Mouse (Mus musculus) midbrain, embryonic 13.5 days (tissue): ENCODE measurements at regions not wholly inside any gene's neighbourhood (a gene's known extent, or its start where the extent isn't known, plus 50 kb on each side); places are given as distances from the start of the nearest gene placed in this dataset.

ENCODE experiments used
- ATAC-seq: fragments of 200-750 bp; cut with Nextera tagmentation; 2 replicates; pipeline ENCODE4 v1.8.0; 2017; ENCODE audit warnings: mild to moderate bottlenecking, moderate TSS enrichment, moderate library complexity
- H3K27ac ChIP-seq: fragments of 300-500 bp; sonication (generic); 2 replicates; pipeline ENCODE4 v1.5.1; 2015; ENCODE audit warnings: inconsistent platforms, mild to moderate bottlenecking, moderate library complexity
- H3K27me3 ChIP-seq: fragments of 300-500 bp; sonication (generic); 2 replicates; pipeline ENCODE4 v1.6.1; 2015; ENCODE audit warnings: mild to moderate bottlenecking, inconsistent platforms
- H3K36me3 ChIP-seq: fragments of 300-500 bp; sonication (generic); 2 replicates; pipeline ENCODE4 v1.6.1; 2015; ENCODE audit warnings: mild to moderate bottlenecking, inconsistent platforms
- H3K4me1 ChIP-seq: fragments of 300-500 bp; sonication (generic); replicated peaks from 2 replicates; pipeline ENCODE4 v1.6.1; 2015; ENCODE audit warnings: inconsistent platforms
- H3K4me2 ChIP-seq: fragments of 300-500 bp; sonication (generic); replicated peaks from 2 replicates; pipeline ENCODE4 v1.6.1; 2015; ENCODE audit warnings: moderate library complexity, mild to moderate bottlenecking, inconsistent platforms
- H3K4me3 ChIP-seq: fragments of 300-500 bp; sonication (generic); replicated peaks from 2 replicates; pipeline ENCODE4 v1.5.1; 2015; ENCODE audit warnings: mild to moderate bottlenecking, inconsistent platforms
- H3K9ac ChIP-seq: fragments of 300-500 bp; sonication (generic); replicated peaks from 2 replicates; pipeline ENCODE4 v1.6.1; 2015; ENCODE audit warnings: mild to moderate bottlenecking, inconsistent platforms
- H3K9me3 ChIP-seq: fragments of 300-500 bp; sonication (generic); 2 replicates; pipeline ENCODE4 v1.6.1; 2016; ENCODE audit warnings: mild to moderate bottlenecking, inconsistent platforms
- WGBS: fragments of 180-500 bp; shearing (Covaris S2); methylation state at CpG from one replicate; pipeline ENCODE4 v1.1.7; 2015; 5-methylcytosine and 5-hydroxymethylcytosine counted together

GRCm38 (mm10) chr14:110125936-110126710, 628.8 kb downstream of the Slitrk6 start:
- H3K4me3 ChIP-seq: no peak overlapping the region
- H3K9me3 ChIP-seq: no peaks in the 10 kb centered on the region
- WGBS: 84% methylated on average over 6 of the region's 6 CpGs
- no peak overlapping the region for H3K4me2 ChIP-seq
- no peak for ATAC-seq
- no peak overlapping the region for H3K9ac ChIP-seq
- H3K27ac ChIP-seq: no peak overlapping the region
- H3K36me3 ChIP-seq: no peaks in the 10 kb centered on the region
- no peaks in the 10 kb centered on the region for H3K4me1 ChIP-seq
- no peaks in the 10 kb centered on the region for H3K27me3 ChIP-seq

DNA sequence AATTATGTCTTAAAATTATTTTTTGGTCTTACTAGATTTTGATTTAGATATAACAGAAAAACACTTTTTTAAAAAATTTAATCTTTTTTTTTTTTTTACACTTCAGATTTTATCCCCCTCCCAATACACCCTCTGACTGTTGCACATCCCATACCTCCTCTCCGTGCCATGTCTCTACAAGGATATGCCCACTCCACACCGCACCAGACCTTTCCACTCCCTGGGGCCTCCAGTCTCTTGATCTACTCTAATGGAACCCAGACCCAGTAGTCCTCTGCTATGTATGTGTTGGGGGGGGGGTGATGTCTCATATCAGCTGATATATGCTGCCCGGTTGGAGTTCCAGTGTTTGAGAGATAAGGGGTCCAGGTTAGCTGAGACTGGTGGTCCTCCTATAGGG, 632.2 kb downstream of the Slitrk6 start:
- 98% methylated on average over 3 of the region's 3 CpGs for WGBS
- peak; percentile 50; the same call in 1 of the 2 replicates for ATAC-seq
- H3K36me3 ChIP-seq: no peaks in the 10 kb centered on the region
- H3K27me3 ChIP-seq: no peaks in the 10 kb centered on the region
- no peak overlapping the region for H3K4me2 ChIP-seq
- H3K9me3 ChIP-seq: no peaks in the 10 kb centered on the region
- no peak overlapping the region for H3K9ac ChIP-seq
- H3K4me1 ChIP-seq: no peaks in the 10 kb centered on the region
- H3K4me3 ChIP-seq: no peak overlapping the region
- no peak overlapping the region for H3K27ac ChIP-seq

GRCm38 (mm10) chr14:110115578-110115977, 639.4 kb downstream of the Slitrk6 start:
- WGBS: 90% methylated on average over 4 of the region's 4 CpGs
- Histone ChIP-seq H3K4me2 (no peak overlapping the region), H3K9me3 (no peaks in the 10 kb centered on the region), H3K27ac (no peak overlapping the region), H3K36me3 (no peaks in the 10 kb centered on the region), H3K27me3 (no peaks in the 10 kb centered on the region), H3K4me1 (no peaks in the 10 kb centered on the region), H3K9ac (no peak overlapping the region), H3K4me3 (no peak overlapping the region)
- no peak for ATAC-seq

DNA sequence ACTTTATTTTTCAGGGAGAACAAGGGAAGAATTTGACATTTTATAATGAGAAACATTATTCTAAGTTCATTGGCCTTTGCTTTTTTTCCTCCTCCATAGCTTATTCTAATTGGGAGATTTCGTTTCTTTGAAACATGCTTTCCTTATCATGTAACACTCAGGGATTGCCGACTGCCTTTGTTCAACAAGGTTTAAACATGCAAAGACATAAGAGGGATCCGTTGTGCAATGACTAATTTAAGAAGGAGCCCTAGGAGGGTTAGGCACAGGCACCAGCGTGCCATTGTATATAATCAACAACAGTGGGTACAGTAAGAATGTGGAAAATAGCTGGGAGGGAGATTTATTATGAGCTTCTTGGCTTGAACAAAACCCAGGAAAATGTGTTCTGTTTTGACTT, 654.1 kb downstream of the Slitrk6 start:
- no peaks in the 10 kb centered on the region for H3K27me3 ChIP-seq
- no peak for ATAC-seq
- 70% methylated on average over 4 of the region's 4 CpGs for WGBS

DNA sequence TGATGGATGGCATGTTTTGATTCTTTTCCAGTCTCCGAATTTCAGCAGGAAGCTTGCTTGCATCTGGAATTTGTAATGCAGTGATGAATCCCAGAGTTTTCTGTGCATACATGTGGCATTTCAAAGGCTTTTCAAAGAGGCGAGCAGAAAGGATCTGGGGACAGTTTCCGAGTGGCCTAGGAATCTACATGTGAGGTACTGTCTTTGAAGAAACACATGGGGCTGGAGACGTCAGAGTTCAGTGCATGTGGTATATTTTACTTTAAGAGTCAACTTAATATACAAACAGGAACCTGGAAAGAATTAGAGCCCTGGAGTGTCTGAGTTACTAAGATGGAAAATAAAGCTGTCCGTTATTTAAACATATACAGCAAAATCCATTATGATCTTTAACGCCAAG, 676.6 kb downstream of the Slitrk6 start:
- no peak for ATAC-seq

More for the DNA sequence above, 654.1 kb downstream of the Slitrk6 start:
- Histone ChIP-seq H3K9me3 (no peaks in the 10 kb centered on the region), H3K4me1 (no peaks in the 10 kb centered on the region), H3K36me3 (no peaks in the 10 kb centered on the region), H3K4me2 (no peak overlapping the region), H3K9ac (no peak overlapping the region), H3K27ac (no peak overlapping the region), H3K4me3 (no peak overlapping the region)

DNA sequence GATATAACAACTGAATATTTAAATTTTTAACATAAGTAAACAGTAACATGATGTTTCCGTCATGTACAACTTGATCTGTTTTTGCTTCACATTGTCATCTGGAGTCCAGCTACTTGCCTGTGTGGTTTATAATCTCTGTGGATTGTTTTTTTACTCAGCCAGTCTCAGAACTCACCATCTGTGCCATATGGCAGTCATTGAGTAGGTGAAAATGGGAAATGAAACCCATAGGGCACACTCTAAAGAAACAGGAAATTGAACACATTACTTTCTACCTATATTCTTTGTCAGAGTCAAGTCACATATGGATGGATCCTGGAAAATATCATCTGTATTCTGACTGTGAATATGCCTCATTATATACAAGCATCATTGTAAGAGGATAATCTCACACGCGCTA, 707.2 kb downstream of the Slitrk6 start:
- no peak for ATAC-seq
- Histone ChIP-seq H3K9ac (no peak overlapping the region), H3K9me3 (no peaks in the 10 kb centered on the region), H3K4me2 (no peak overlapping the region), H3K4me1 (no peaks in the 10 kb centered on the region), H3K36me3 (no peaks in the 10 kb centered on the region), H3K27ac (no peak overlapping the region), H3K4me3 (no peak overlapping the region), H3K27me3 (no peaks in the 10 kb centered on the region)
- 87% methylated on average over 3 of the region's 3 CpGs for WGBS

More for the DNA sequence above, 676.6 kb downstream of the Slitrk6 start:
- no peaks in the 10 kb centered on the region for H3K36me3 ChIP-seq
- no peak overlapping the region for H3K9ac ChIP-seq
- H3K4me1 ChIP-seq: no peaks in the 10 kb centered on the region
- no peak overlapping the region for H3K27ac ChIP-seq
- no peak overlapping the region for H3K4me2 ChIP-seq
- H3K27me3 ChIP-seq: no peaks in the 10 kb centered on the region
- H3K9me3 ChIP-seq: no peaks in the 10 kb centered on the region
- WGBS: 87% methylated on average over 6 of the region's 6 CpGs
- no peak overlapping the region for H3K4me3 ChIP-seq

DNA sequence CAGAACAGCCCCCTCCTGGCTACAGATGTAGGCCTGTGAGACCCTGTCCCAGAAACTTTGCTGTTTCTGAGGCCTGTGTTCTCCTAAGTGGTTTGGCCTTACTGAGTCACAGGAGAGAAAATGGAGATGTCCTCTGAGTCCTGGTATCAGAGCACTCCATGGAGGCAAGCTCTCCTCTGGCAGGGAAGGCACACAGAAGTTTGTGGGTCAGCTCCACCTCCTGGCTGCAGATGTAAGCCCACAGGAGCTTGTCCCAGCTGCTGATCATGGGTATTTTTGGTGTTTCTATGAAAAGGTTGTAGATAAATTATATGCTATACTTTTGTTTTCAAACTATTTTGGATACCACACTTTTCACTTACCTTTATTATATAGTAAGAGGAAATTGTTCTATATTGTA, 711.7 kb downstream of the Slitrk6 start:
- Histone ChIP-seq H3K9ac (no peak overlapping the region), H3K4me3 (no peak overlapping the region)

DNA sequence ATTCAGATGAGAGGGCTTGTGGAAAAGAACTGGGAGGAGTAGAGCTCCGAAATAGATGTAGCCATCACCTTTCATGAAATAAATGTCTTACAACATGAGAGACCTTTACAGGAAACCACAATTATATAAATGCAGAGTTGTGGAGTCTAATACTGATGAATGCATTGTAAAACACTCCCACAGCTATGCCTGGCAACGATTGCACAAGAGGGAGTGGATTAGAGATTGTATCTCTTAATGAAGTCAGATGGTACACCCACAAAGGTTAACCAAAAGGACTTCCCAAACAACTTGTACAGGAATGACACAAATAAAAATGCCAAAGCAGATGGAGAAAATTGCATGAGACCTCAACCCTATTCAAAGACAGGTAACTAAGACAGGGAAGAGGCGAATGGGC, 733.1 kb downstream of the Slitrk6 start:
- H3K27ac ChIP-seq: no peak overlapping the region
- no peaks in the 10 kb centered on the region for H3K36me3 ChIP-seq
- no peak overlapping the region for H3K4me3 ChIP-seq
- no peak overlapping the region for H3K9ac ChIP-seq
- no peaks in the 10 kb centered on the region for H3K9me3 ChIP-seq
- ATAC-seq: no peak
- no peaks in the 10 kb centered on the region for H3K27me3 ChIP-seq
- no peak overlapping the region for H3K4me2 ChIP-seq
- WGBS: 79% methylated on average over 3 of the region's 3 CpGs
- no peaks in the 10 kb centered on the region for H3K4me1 ChIP-seq

More for the DNA sequence above, 711.7 kb downstream of the Slitrk6 start:
- Histone ChIP-seq H3K36me3 (no peaks in the 10 kb centered on the region), H3K27me3 (no peaks in the 10 kb centered on the region), H3K27ac (no peak overlapping the region), H3K9me3 (no peaks in the 10 kb centered on the region), H3K4me1 (no peaks in the 10 kb centered on the region), H3K4me2 (no peak overlapping the region)
- no peak for ATAC-seq

DNA sequence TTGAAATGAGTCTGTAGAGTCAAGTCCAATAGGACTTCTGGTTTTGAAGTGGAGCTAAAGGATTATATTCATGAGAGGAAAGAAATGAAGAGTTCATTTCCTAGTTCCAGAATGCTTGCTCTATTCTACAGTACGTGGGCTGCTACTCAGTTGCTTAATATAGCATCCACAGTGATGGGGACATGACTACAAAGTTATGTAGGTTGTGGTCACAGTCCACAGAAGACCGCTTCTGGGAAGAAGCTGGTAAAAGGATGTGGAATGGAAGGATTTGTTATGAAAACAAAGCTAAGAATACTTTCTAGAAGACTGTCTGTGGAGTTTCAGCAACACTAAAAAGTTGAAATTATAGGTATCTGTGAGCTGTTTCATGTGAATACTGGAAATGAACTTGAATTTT, 739.8 kb downstream of the Slitrk6 start:
- no peak overlapping the region for H3K9ac ChIP-seq
- no peak for ATAC-seq
- no peak overlapping the region for H3K4me2 ChIP-seq
- H3K27ac ChIP-seq: no peak overlapping the region
- H3K27me3 ChIP-seq: no peaks in the 10 kb centered on the region
- no peaks in the 10 kb centered on the region for H3K9me3 ChIP-seq
- 0 out of 2 replicates have a peak, but pooled peaks cover 3% of the 10 kb centered on the region for H3K4me1 ChIP-seq
- no peak overlapping the region for H3K4me3 ChIP-seq
- 69% methylated on average over 2 of the region's 2 CpGs for WGBS
- no peaks in the 10 kb centered on the region for H3K36me3 ChIP-seq

- H3K4me3 ChIP-seq: no peak overlapping the region
- 86% methylated on average over 1 of the region's 1 CpGs for WGBS
- no peak for ATAC-seq
- H3K36me3 ChIP-seq: no peaks in the 10 kb centered on the region
- no peak overlapping the region for H3K27ac ChIP-seq
- no peaks in the 10 kb centered on the region for H3K9me3 ChIP-seq
- H3K27me3 ChIP-seq: no peaks in the 10 kb centered on the region
- 0 out of 2 replicates have a peak, but pooled peaks cover 3% of the 10 kb centered on the region for H3K4me1 ChIP-seq
- H3K9ac ChIP-seq: no peak overlapping the region
- no peak overlapping the region for H3K4me2 ChIP-seq
These were observed 741.7 kb downstream of the Slitrk6 start for GRCm38 (mm10) chr14:110013229-110013628.

DNA sequence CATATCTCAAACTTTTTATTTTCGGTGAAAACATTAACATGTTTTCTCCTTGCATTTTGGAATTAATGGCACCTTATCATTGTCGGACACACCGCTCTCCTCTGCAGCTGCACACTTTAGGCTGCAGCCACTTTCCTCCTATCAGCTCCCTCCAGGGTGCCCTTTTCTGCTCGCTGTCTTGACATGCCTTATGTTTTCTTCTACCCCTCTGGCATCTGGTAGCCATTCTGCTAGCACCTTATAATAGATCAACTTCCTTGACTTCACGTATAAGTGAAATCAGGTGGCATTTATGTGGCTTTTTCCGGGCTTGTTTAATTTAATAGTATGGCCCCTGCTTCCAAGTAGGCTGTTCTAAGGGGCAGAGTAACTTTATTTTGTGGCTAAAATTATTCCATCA, 747.8 kb downstream of the Slitrk6 start:
- ATAC-seq: no peak
- 78% methylated on average over 6 of the region's 6 CpGs for WGBS
- no peak overlapping the region for H3K4me3 ChIP-seq

GRCm38 (mm10) chr14:109985026-109985425, 769.9 kb downstream of the Slitrk6 start:
- H3K36me3 ChIP-seq: no peaks in the 10 kb centered on the region
- no peak overlapping the region for H3K27ac ChIP-seq
- no peak overlapping the region for H3K4me3 ChIP-seq
- no peak overlapping the region for H3K4me2 ChIP-seq
- no peaks in the 10 kb centered on the region for H3K27me3 ChIP-seq
- 68% methylated on average over 4 of the region's 4 CpGs for WGBS
- H3K9ac ChIP-seq: no peak overlapping the region
- no peak for ATAC-seq
- no peaks in the 10 kb centered on the region for H3K4me1 ChIP-seq
- no peaks in the 10 kb centered on the region for H3K9me3 ChIP-seq

More for the DNA sequence above, 747.8 kb downstream of the Slitrk6 start:
- Histone ChIP-seq H3K27ac (no peak overlapping the region), H3K9me3 (no peaks in the 10 kb centered on the region), H3K4me1 (0 out of 2 replicates have a peak, but pooled peaks cover under 1% of the 10 kb centered on the region), H3K9ac (no peak overlapping the region), H3K27me3 (no peaks in the 10 kb centered on the region), H3K36me3 (no peaks in the 10 kb centered on the region), H3K4me2 (no peak overlapping the region)

DNA sequence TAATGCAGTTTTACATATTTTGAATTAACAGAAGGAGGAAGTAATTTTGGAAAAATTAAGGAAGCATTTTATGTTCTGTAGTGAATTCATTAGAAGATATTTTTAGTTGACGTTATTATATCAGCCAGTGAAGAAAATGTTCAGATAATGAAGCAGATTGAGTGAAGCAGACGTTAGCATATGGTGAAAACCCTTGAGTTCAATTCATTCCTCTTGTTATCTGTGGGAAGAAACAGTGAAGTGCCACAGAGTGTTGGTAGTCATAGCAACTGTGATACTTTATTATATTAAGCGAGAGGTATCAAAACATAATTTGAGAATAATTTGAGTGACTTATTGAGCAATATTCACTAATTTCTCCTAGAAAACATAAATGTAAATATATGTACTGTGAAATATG, 796.9 kb downstream of the Slitrk6 start:
- Histone ChIP-seq H3K4me3 (no peak overlapping the region), H3K4me1 (no peaks in the 10 kb centered on the region), H3K4me2 (no peak overlapping the region), H3K36me3 (no peaks in the 10 kb centered on the region), H3K27me3 (no peaks in the 10 kb centered on the region), H3K27ac (no peak overlapping the region), H3K9ac (no peak overlapping the region), H3K9me3 (no peaks in the 10 kb centered on the region)
- 75% methylated on average over 3 of the region's 3 CpGs for WGBS
- no peak for ATAC-seq
